Mouse (Mus musculus) induced T-regulatory cell, adult 2 months (primary cell): ENCODE measurements at regions not wholly inside any gene's neighbourhood (a gene's known extent, or its start where the extent isn't known, plus 50 kb on each side); places are given as distances from the start of the nearest gene placed in this dataset.

Experiments
- DNase-seq: peaks from one replicate; pipeline ENCODE4 v3.0.0-alpha.2; 2012; ENCODE audit warnings: low read depth

DNA sequence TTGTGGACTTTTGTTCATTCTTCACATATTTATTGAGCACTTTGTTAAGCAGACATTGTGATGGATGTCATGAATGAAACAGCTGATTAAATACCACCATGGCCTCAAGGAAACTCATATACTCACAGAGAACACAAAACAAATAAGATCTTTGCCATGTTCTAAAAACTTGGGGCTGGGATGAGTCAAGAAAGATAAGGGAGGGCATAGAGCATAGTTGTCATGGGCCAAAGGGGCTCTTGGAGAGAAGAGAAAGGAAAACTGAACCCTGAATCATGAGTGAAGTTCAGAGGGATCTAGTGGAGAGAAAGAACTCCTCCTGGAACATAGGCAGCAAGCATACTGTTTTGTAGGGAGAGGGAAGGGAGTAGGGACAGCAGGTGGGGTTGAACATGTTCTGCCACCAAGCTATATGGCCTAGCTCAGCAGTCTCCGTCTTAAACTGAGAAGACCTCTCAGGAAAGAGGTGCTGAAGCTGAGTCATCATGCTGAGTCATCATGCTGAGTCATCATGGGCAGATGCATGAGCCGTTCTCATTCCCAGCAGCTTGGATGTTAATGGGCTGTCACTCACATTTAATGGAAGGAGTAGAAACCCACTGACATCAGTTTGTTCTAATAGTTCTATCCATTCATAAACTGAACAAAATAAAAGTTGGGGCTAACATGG, 69.6 kb downstream of the Cetn3 start:
- no peak for DNase-seq

DNA sequence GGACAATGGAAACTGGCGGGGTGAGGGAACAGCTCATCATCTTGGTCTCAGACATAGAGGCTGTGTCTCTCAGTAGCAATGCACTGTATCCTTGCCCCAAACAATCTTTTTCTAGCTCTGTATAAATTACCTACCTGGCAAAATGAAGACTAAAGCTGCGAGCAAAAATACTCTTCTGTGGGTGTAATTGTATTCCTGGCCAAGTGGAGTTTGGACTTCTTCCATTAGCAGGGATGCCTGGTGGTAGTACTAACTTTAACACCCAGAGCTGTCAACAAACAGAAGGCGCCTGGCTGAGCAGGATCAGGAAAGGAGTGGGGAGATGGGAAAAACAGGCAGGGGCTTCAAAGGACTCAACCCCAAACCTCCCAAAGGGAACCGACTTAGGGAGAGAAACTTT, 73.2 kb downstream of the Cetn3 start:
- DNase-seq = no peak

DNA sequence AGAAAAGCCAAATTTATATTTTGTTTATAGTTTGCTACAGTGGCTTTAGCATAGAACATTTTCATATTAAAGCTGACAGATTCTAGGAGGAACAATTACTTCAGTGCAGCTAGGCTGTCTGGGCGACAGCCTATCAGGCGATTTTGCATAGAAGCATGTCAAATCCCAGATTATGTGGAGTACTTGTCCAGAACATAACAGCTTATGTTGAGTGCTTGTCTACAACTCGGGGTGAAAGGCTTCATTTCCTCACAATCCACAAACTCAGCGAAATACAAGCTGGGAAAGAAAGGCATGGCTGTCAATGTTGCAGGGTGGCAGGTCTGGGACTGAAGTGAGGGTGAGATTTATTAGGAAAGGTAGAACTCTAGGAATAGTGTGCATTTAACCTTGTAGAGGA, 77.8 kb downstream of the Cetn3 start:
- no peak for DNase-seq

DNA sequence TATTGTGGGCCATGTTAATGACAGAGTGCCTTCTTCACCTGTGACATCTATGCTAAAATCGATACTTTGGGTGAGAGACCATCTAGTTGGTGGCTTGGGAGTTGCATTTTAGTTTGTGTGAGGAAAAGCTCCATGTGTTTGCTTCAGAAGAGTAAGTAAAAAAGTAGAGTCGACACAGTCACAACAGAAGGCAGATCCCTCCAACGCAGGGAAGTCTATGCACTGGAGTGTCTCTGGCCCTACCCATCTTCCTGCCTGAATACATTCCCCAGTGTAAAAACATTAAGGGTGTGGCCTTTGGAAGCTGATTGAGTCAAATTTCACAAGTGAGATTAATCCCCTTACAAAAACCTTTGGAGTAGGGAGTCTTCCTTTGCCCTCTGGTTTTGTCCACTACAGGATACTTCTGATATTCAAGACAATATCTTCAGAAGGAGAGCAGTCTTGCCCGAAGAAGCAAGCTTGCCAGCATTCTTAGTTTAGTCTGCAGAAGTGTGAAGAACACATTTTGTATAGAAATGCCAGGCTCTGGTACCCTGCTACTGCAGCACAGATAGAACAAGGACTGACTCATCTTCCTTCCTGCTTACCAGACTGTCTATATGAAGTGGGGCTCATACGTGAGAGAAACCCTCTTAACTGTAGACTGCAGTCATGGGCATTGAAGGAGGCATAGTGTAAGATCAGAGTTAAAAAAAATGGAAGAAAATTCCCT, 79.2 kb downstream of the Cetn3 start:
- no peak for DNase-seq

DNA sequence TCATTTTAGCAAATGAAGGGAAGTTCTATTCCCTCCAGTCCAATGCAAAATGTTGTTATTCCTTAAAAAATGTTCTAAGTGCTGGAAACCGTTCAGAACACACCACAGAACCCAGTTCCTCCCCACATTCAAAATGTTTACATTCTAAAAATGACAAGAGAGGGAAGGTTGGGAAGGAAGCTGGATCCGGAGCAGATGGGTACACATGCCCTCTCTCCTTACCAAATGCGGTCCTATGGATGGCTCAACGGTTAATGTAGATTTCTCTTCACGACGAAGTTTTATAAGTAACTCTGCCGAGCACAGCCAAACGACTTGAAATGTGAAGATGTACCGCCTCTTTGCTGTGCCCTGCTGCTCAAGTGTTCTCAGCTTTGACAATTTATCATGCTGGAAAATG, 88.3 kb downstream of the Cetn3 start:
- DNase-seq = no peak

- DNase-seq = no peak
Measured at GRCm38 (mm10) chr13:81885879-81886278, 103.0 kb downstream of the Cetn3 start.

GRCm38 (mm10) chr13:81930266-81930665, 147.4 kb downstream of the Cetn3 start:
- no peak for DNase-seq

DNA sequence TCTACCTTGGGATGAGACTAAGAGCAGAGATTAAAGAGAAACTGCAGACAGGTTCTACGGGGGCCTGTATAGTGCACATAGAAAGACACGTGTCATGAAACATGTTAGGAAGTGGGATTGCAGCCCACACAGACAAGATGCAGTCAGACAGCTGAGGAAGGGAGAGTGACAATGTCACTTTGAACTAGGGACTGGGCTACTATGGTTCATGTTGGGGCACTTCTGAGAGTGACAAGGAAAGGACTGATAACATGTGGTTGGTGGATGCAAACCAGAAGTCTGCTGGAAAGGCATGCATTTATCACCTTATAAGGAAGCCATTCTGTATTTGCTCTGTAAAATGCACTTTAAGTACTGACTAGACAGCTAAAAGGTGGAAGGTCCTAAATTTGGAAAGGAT, 148.3 kb downstream of the Cetn3 start:
- DNase-seq = no peak

GRCm38 (mm10) chr13:81937061-81937460, 154.2 kb downstream of the Cetn3 start:
- DNase-seq = no peak

DNA sequence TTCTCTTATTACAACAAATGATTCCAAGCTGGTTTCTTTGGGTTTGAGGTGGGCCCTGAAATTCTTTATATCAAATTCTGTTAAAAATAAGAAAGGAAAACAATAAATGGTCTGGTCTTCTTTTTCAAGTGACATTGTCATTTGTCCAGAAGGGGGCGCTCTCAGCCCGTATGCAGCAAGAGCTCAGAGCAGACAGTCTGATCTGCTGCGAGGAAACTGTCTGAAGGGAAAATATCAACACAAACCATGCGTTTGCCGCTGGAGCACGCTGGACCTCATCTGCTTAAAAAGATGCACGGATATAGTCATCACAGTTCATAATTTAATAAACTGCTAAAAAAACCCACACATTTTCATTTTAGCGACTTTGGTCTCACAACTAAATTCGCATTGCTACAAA, 161.2 kb downstream of the Cetn3 start:
- DNase-seq = peak; percentile 55

- no peak for DNase-seq
Measured at GRCm38 (mm10) chr13:81944469-81944868, 161.6 kb downstream of the Cetn3 start.

GRCm38 (mm10) chr13:81945741-81946140, 162.9 kb downstream of the Cetn3 start:
- no peak for DNase-seq

- DNase-seq = no peak
Measured at GRCm38 (mm10) chr13:81965431-81965830, 182.6 kb downstream of the Cetn3 start.

- no peak for DNase-seq
Measured at GRCm38 (mm10) chr13:81975878-81976277, 193.0 kb downstream of the Cetn3 start.

DNA sequence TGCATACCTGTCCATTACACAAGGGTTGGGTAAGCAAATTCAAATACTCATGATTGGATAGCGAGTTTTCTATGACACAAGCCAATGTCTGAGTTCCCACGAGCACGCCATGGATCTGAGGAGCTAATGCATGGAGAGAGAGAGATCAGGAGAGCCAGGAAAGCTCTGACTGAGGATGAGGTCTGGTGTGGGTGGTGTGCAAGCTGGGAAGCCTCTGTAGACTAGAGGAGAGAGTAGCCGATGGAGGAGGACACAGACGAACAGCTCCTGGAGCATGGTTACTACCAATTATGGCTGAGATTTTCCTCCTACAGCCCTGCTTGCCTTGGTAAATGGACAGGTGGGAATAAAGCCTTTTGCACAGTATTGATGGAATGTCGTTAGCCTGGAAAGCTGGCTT, 195.1 kb downstream of the Cetn3 start:
- no peak for DNase-seq

GRCm38 (mm10) chr13:81979289-81979688, 196.4 kb downstream of the Cetn3 start:
- DNase-seq = no peak

DNA sequence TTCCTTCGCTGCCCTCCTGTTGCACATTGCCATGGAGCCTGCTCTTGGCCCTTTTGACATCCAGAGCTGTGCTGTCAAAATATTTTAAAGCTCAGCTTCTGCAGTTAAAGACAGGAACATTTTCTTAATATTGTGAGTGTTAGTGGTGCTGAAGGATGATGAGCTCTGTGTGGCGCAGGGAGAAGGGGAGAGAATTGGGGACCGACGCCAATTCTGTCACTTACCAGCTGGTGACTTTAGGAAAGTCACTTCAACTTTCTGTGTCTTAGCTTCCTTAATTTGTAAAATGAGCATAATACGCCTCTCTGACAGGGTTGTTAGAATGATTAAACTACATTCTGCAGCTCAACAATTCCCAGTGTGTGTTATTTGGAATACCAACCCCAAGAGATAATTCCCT, 197.2 kb downstream of the Cetn3 start:
- no peak for DNase-seq

DNA sequence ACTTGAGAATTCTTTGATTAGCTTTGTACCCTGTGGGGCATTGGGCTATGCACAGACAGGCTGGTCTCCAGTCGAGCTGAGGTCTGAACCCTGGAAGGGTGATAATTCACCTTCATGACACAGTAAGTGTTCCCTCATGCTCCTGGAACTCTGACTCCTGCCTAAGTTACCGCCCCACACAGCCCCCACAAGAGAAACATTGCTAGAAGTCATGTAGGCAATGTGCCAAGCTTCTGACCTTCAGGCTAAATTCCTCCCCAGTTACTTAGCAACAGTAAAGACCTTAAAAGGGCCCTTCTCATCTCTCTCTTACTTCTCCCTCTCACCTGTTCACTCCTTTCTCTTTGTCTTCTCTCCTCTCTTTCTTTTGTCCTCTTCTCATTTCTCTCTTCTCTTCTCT, 199.6 kb downstream of the Cetn3 start:
- no peak for DNase-seq

GRCm38 (mm10) chr13:82000681-82001212, 217.9 kb downstream of the Cetn3 start:
- no peak for DNase-seq

DNA sequence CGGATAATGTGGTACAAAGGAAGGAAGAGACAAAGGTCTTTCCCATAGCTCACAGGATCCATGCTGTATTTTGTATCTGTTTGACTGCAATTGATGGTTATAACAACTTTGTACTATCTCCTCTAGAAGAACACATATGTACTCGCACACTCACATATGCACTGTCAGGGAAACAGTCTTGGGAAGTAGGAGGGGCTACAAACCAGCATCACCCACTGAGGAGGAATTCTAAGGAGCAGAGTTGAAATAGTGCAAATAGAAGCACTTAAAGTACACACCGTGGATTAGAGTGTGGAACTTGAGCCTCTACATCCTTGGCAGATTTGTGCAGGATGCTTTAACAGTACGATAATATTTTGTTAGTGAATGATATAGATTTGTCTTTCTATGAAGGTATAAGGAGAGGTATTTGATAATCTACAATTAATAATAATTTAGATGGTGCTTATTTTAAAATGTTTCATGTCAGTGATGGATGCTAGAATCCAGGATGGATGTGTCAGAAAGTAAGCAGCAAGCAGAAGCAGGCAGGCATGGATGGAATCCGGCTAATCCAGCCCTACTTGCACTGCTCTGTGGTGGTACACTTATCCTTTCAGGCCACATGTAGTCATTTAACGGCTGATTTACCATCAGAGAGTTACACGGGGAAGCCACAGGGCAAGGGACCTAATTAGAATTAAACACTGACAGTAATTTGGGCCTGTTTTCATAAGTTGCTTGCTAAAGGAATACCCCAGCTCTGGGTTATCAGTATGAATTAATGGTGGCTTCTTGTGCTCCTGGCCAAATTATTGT, 223.3 kb downstream of the Cetn3 start:
- no peak for DNase-seq

- DNase-seq = no peak
Measured at GRCm38 (mm10) chr13:82007222-82007621, 224.3 kb downstream of the Cetn3 start.

- DNase-seq = no peak
Measured at GRCm38 (mm10) chr13:82039623-82040022, 256.7 kb downstream of the Cetn3 start.
